Mouse (Mus musculus): ENCODE measurements at regions not wholly inside any gene's neighbourhood (a gene's known extent, or its start where the extent isn't known, plus 50 kb on each side); places are given as distances from the start of the nearest gene placed in this dataset.

GRCm38 (mm10) chr6:100934424-100934823 is 101.0 kb downstream of the Ppp4r2 start:
- TF ChIP-seq EP300 (IDR thresholded peaks at IDR 0.05; ENCODE audit: low read depth) (no peak), CTCF (IDR thresholded peaks at IDR 0.05; ENCODE audit: low read depth) (no peak)
